Mouse (Mus musculus) hindbrain, postnatal 0 days (tissue): ENCODE results near the gene Clic1. TPM values are rescaled to one million over a fixed set of nuclear protein-coding genes. Genes with fewer than 3 reads are reported as not detected.

Source experiments
- ATAC-seq: fragments of 200-750 bp; cut with Nextera tagmentation; 2 replicates; pipeline ENCODE4 v1.8.0; 2017; ENCODE audit warnings: mild to moderate bottlenecking, moderate TSS enrichment, moderate library complexity
- DNase-seq: peaks from one replicate; pipeline ENCODE4 v3.0.0-alpha.2; 2015; ENCODE audit warnings: low spot score
- H3K27ac ChIP-seq: fragments of 300-500 bp; sonication (generic); 2 replicates; pipeline ENCODE4 v1.5.1; 2014; ENCODE audit warnings: mild to moderate bottlenecking
- H3K27me3 ChIP-seq: fragments of 300-500 bp; sonication (generic); 2 replicates; pipeline ENCODE4 v1.6.1; 2014; ENCODE audit warnings: low read length, mixed read lengths; ENCODE audit not compliant: insufficient read depth
- H3K36me3 ChIP-seq: fragments of 300-500 bp; sonication (generic); 2 replicates; pipeline ENCODE4 v1.6.1; 2014; ENCODE audit warnings: low read length, mixed read lengths; ENCODE audit not compliant: insufficient read depth
- H3K4me1 ChIP-seq: fragments of 300-500 bp; sonication (generic); 2 replicates; pipeline ENCODE4 v1.6.1; 2014; ENCODE audit warnings: antibody characterized with exemption, low read length, mixed read lengths; ENCODE audit not compliant: insufficient read depth
- H3K4me2 ChIP-seq: fragments of 300-500 bp; sonication (generic); 2 replicates; pipeline ENCODE4 v1.6.1; 2014; ENCODE audit warnings: low read depth, mild to moderate bottlenecking, low read length, moderate library complexity, mixed read lengths
- H3K4me3 ChIP-seq: fragments of 300-500 bp; sonication (generic); 2 replicates; pipeline ENCODE4 v1.5.1; 2014; ENCODE audit warnings: low read length
- H3K9ac ChIP-seq: fragments of 300-500 bp; sonication (generic); replicated peaks from 2 replicates; pipeline ENCODE4 v1.6.1; 2014; ENCODE audit warnings: mild to moderate bottlenecking, low read length, moderate library complexity, mixed read lengths
- H3K9me3 ChIP-seq: fragments of 300-500 bp; sonication (generic); 2 replicates; pipeline ENCODE4 v1.6.1; 2016; ENCODE audit warnings: low read length, mixed read lengths
- CTCF ChIP-seq: IDR thresholded peaks from 2 replicates; pipeline ENCODE4 v1.5.1; 2016; ENCODE audit warnings: antibody characterized with exemption, control low read depth, low read depth
- WGBS: fragments of 180-500 bp; shearing (Covaris S2); extraction: QIAGEN DNeasy Blood & Tissue Kit; methylation state at CpG from one replicate; pipeline ENCODE4 v1.1.7; 2014; 5-methylcytosine and 5-hydroxymethylcytosine counted together
- polyA plus RNA-seq: library from polyadenylated mRNA; unstranded; fragments of >200 nt; fragmentation: Nextera tagmentation; extraction: Ambion mirVana; gene quantifications from 2 replicates; pipeline ENCODE4 v1.2.1, GENCODE M21; 2015
- total RNA-seq: library from RNA; depleted of rRNA; stranded (reverse); fragments of >200 nt; gene quantifications from 2 replicates; pipeline ENCODE4 v1.2.3, GENCODE M21; 2014

The Clic1 gene
- total and polyA plus RNA-seq, 2 experiments from 2014 or later, result 59.5 to 81.9 TPM

DNA sequence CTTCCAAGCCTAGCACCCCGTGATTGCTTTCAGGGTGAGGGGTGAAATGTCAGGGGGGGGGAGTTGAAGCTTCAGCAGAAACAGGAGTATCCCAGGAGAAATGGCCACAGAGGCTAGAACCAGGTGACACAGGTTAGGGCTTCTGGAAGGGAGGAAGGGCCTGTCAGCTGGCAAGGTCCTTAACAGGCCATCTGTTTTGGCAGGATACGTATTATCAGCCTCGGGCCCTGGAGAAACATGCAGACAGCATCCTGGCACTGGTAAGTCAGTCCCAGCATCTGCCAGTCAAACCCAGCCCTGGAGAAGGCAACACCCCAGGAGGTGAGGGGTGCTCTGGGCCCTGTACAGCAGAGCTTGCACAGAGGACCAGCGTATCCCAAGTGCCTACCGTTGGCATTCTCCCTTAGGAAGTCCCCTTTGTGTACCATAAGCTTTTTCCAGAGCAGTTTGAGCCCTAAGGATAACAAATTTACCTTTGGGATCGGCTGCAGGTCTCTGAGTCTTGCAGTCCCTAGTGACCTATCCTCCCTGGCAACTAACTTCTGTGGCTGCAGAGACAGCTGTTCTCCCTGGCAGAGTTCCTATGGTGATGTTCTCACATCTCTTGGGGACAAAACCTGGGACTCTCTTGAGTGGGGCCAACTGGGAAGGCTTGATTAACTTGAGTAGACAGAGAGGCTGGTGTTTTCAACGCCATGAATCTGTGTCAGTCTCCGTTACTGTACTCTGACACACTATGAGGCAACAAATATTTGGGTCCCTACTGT, 40.6 kb downstream of the Clic1 start:
- no peaks in the 10 kb centered on the region for H3K9me3 ChIP-seq
- peak; percentile 67 for DNase-seq

DNA sequence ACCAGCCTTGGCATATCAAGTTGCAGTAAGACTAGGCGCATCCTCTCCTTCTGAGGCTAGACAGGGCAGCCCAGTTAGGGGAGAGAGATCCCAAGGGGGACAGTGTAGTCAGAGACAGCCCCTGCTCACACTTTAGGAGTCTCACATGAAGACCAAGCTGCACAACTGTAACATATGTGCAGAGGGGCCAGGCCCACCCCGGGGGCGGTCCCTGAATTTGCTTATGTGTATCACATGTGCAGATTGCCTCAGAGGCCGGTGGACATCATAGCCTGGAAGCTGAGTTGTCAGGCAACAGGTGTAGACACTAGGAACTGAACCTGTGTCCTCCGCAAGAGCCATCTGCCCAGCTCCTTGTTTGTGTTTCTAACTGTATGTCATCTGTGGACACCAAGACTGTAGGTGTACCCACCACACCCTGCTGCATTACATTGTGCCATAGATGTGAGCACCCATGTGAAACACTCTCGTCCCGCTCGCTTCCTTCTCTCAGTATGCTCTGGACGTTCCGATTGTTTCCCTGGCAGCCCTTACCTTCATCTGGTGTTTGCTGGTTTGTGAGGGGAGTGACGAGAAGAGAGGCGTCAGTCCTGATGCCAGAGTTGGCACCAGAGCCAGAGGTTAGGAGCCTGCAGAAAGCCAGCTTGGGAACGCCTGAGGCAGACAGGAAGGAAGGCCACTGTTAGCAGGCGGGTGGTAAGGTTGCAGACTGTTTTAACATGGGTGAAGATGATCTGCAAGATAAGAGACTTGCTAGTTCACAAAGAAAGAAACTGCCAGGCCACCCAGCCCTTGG, 42.8 kb downstream of the Clic1 start:
- H3K4me3 ChIP-seq, result no peak overlapping the region
- H3K4me1 ChIP-seq, result peaks cover 11% of the 10 kb centered on the region
- ATAC-seq (no peak), DNase-seq (no peak)
- H3K36me3 ChIP-seq, result peaks cover 33% of the 10 kb centered on the region; the same call in 1 of the 2 replicates
- no peaks in the 10 kb centered on the region for H3K9me3 ChIP-seq
- H3K27ac ChIP-seq, result no peak overlapping the region
- no peaks in the 10 kb centered on the region for H3K27me3 ChIP-seq
- no peak overlapping the region for H3K4me2 ChIP-seq
- TF ChIP-seq CTCF, result no peak
- no peak overlapping the region for H3K9ac ChIP-seq
- WGBS, result 86% methylated on average over 14 of the region's 14 CpGs

More for the DNA sequence above, 40.6 kb downstream of the Clic1 start:
- peak overlapping the region; percentile 98 for H3K27ac ChIP-seq
- H3K4me2 ChIP-seq, result peak overlapping the region; percentile 68
- H3K36me3 ChIP-seq, result peaks cover 25% of the 10 kb centered on the region; the same call in 1 of the 2 replicates
- ATAC-seq, result peak; percentile 13; the same call in 1 of the 2 replicates
- H3K4me1 ChIP-seq, result peaks cover 11% of the 10 kb centered on the region
- 32% methylated on average over 8 of the region's 8 CpGs for WGBS
- TF ChIP-seq CTCF, result no peak
- peak overlapping the region; percentile 68 for H3K4me3 ChIP-seq
- peak overlapping the region; percentile 86 for H3K9ac ChIP-seq
- H3K27me3 ChIP-seq, result no peaks in the 10 kb centered on the region

DNA sequence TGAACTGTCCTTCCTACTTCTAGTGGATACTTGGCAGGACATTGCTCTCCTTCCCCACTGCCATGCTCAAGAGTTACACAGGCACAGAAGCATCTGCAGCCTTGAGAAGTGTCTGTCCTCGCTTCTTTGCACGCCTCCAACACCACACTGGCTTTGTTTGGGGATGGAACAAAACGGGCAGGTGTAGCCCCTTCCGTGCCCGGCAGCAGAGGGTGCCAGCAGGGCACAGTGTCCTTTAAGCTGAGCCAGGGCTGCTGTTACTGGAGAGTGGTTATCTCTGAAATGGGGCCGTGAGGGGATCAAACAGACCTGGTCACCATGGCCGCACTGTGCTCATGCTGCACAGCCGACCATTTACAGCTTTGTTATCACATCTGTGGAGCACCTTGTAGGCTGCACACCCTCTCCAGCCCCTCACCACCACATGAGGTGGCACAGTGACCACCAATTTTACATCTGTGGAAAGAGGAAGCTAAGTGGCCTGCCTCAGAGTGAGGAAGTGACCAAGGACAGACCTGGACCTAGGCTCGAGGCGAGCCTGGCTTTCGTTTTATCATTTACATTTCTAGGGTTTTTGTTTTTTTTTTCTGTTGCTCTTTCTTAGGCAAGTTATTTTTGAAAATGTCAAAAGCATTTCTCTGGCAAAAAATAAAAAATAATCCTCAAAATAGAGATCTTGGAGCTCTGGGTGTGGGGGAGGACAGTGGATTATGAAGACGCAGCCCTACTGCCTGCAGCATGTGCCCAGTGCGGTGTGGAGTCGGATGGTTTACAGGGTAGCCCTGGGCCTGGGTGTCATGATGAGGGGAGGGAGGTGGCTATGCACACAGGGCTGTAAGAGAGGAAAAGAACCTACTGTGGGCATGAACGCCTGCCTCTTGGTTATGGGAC, 45.0 kb downstream of the Clic1 start:
- H3K36me3 ChIP-seq, result peaks cover 52% of the 10 kb centered on the region
- no peak for ATAC-seq
- H3K9me3 ChIP-seq, result no peaks in the 10 kb centered on the region
- no peak overlapping the region for H3K4me3 ChIP-seq
- no peak overlapping the region for H3K9ac ChIP-seq
- no peaks in the 10 kb centered on the region for H3K27me3 ChIP-seq
- DNase-seq, result no peak
- 92% methylated on average over 15 of the region's 15 CpGs for WGBS
- H3K4me2 ChIP-seq, result no peak overlapping the region
- no peak overlapping the region for H3K27ac ChIP-seq
- peaks cover 11% of the 10 kb centered on the region for H3K4me1 ChIP-seq
- no peak for TF ChIP-seq CTCF

DNA sequence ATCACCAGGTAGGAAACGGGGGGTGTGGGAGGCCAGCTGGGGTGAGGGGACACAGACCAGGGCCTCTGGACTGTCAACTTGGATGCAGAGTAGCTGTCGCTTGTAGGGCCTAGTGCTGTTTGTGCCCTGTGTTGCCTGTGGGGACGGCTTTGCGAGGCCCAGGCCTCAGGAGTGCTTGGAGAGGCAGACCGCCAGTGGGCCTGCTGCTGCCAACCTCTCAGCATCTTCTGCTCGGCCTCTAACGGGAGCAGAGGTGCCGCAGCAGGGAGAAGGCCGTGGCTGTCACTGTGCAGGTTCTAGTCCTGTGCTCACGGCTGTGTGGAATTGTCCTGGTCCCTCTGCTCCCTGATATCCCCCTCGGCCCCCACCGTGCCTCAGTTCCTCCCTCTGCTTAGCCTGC, 46.8 kb downstream of the Clic1 start:
- H3K27ac ChIP-seq, result no peak overlapping the region
- no peaks in the 10 kb centered on the region for H3K9me3 ChIP-seq
- DNase-seq (no peak), ATAC-seq (no peak)
- H3K36me3 ChIP-seq, result peaks cover 69% of the 10 kb centered on the region
- WGBS, result 76% methylated on average over 12 of the region's 12 CpGs
- TF ChIP-seq CTCF, result no peak
- no peak overlapping the region for H3K4me2 ChIP-seq
- no peak overlapping the region for H3K4me3 ChIP-seq
- H3K27me3 ChIP-seq, result no peaks in the 10 kb centered on the region
- no peaks in the 10 kb centered on the region for H3K4me1 ChIP-seq
- no peak overlapping the region for H3K9ac ChIP-seq

DNA sequence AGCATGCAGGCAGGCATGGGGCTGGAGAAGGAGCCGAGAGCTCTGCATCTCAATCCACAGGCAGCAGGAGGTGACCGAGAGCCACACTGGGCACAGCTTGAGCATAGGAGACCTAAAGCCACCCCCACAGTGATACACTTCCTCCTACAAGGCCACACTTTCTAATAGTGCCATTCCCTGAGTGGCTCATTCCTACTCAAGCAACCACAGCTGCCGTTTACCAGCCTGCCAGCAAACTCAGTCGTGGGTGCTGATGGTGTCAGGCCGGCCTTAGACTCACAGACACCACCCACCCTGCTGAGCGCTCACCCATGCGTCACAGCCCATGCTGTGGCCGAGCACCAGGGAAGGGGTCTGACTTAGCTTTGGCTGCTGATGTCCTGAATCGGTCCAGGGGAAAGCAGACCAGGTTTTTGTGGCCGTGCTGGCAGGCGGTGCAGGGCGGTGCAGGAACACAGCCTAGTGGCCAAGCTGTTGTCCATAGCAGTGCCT, 47.4 kb downstream of the Clic1 start:
- no peaks in the 10 kb centered on the region for H3K9me3 ChIP-seq
- ATAC-seq (no peak), DNase-seq (no peak)
- H3K27me3 ChIP-seq, result no peaks in the 10 kb centered on the region
- H3K4me1 ChIP-seq, result no peaks in the 10 kb centered on the region
- H3K27ac ChIP-seq, result no peak overlapping the region
- H3K4me3 ChIP-seq, result no peak overlapping the region
- TF ChIP-seq CTCF, result no peak
- no peak overlapping the region for H3K4me2 ChIP-seq
- WGBS, result 68% methylated on average over 12 of the region's 12 CpGs
- H3K36me3 ChIP-seq, result peaks cover 72% of the 10 kb centered on the region
- no peak overlapping the region for H3K9ac ChIP-seq

DNA sequence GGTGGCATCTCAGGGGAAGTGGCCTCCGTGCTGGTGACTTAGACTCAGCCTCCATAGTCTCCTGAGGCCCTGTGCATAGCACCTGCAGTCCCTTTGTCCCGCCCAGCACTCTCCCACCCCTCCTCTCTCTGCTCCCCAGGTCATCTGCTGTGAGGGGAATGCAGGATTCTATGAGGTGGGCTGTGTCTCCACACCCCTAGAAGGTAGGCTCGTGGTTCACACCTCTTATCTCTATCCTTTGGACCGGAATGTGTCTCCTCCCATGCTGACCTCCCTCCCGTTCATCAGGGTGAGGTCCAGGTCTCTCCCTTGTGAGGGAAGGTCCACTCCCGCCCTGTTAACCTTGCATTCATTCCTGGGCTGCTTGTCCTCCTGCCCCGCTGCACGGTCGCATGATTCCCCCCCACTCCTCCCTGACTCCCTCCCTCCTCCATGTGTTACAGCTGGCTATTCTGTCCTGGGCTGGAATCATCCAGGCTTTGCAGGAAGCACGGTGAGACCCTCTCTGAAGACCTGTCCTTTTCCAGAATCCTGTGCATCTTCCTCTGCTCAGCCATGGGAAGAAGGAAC, 50.5 kb downstream of the Clic1 start:
- Histone ChIP-seq H3K27me3 (no peaks in the 10 kb centered on the region), H3K9me3 (no peaks in the 10 kb centered on the region), H3K9ac (no peak overlapping the region), H3K4me3 (no peak overlapping the region), H3K27ac (no peak overlapping the region), H3K36me3 (peaks cover 70% of the 10 kb centered on the region), H3K4me1 (no peaks in the 10 kb centered on the region), H3K4me2 (no peak overlapping the region)
- ATAC-seq (no peak), DNase-seq (no peak)
- 78% methylated on average over 10 of the region's 10 CpGs for WGBS
- no peak for TF ChIP-seq CTCF
